Comparison of ENCODE assay signal across 23 mouse cellular contexts in genomic region chr16:77273306-77273705, GRCm38 (mm10).
A peak's percentile ranks its signal among the peaks of the same experiment; 100 is the strongest.
DNase-seq lines count a peak whose midpoint lies in the region; ATAC-seq and TF ChIP-seq lines count a peak whose summit lies in the region.
"Had no signal": no experiment of that assay in that cellular context is flagged by ENCODE, and none has a peak within 500 bp of the region (broad histone marks: within the 10 kb centered on the region; RNA-seq: fewer than 3 reads in every experiment).

No protein-coding gene starts in this region.

- H3K4me3 ChIP-seq in intestine, embryonic 14.5 days (ENCODE audit: low read depth, low read length) = no peak overlapping the region
- H3K4me3 ChIP-seq in intestine, embryonic 16.5 days (ENCODE audit: low read length) = no peak overlapping the region
- H3K4me3 ChIP-seq in limb, embryonic 11.5 days (ENCODE audit: low read depth, low read length) = no peak overlapping the region
- no peak overlapping the region for H3K4me3 ChIP-seq in limb, embryonic 10.5 days
- H3K4me3 ChIP-seq in limb, embryonic 14.5 days (replicated peaks; ENCODE audit: low read length) = no peak overlapping the region
- H3K4me3 ChIP-seq: embryonic facial prominence, embryonic 13.5 days; forebrain, embryonic 10.5 days; forebrain, embryonic 13.5 days; hindbrain, embryonic 13.5 days had no signal

- no peaks in the 10 kb centered on the region for H3K36me3 ChIP-seq in intestine, embryonic 14.5 days (ENCODE audit: control insufficient read depth, insufficient read depth, low read length)
- no peaks in the 10 kb centered on the region for H3K36me3 ChIP-seq in intestine, embryonic 16.5 days (ENCODE audit: control insufficient read depth, insufficient read depth, low read length)
- no peaks in the 10 kb centered on the region for H3K36me3 ChIP-seq in limb, embryonic 11.5 days (ENCODE audit: control insufficient read depth, insufficient read depth, low read length)
- H3K36me3 ChIP-seq in limb, embryonic 10.5 days = no peaks in the 10 kb centered on the region
- H3K36me3 ChIP-seq in limb, embryonic 14.5 days (ENCODE audit: control insufficient read depth, insufficient read depth, low read length) = no peaks in the 10 kb centered on the region
- H3K36me3 ChIP-seq: embryonic facial prominence, embryonic 13.5 days; forebrain, embryonic 10.5 days; hindbrain, embryonic 13.5 days had no signal

- 28% methylated on average over 3 of the region's 3 CpGs for WGBS in intestine, embryonic 14.5 days
- whole genome bisulfite sequencing in intestine, embryonic 16.5 days = 37% methylated on average over 3 of the region's 3 CpGs
- 70% methylated on average over 3 of the region's 3 CpGs for whole genome bisulfite sequencing in limb, embryonic 11.5 days
- 85% methylated on average over 3 of the region's 3 CpGs for WGBS in limb, embryonic 10.5 days
- 47% methylated on average over 3 of the region's 3 CpGs for WGBS in limb, embryonic 14.5 days

- H3K4me2 ChIP-seq in intestine, embryonic 14.5 days (ENCODE audit: low read length) = no peak overlapping the region
- no peak overlapping the region for H3K4me2 ChIP-seq in intestine, embryonic 16.5 days (ENCODE audit: low read depth, low read length)
- no peak overlapping the region for H3K4me2 ChIP-seq in limb, embryonic 11.5 days (ENCODE audit: low read depth, severe bottlenecking)
- H3K4me2 ChIP-seq in limb, embryonic 14.5 days (replicated peaks; ENCODE audit: low read depth, low read length, severe bottlenecking) = no peak overlapping the region
- H3K4me2 ChIP-seq: embryonic facial prominence, embryonic 13.5 days; forebrain, embryonic 13.5 days; heart, embryonic 11.5 days; hindbrain, embryonic 13.5 days had no signal

- 0 out of 2 replicates have a peak, but pooled peaks have one; percentile 47 for ATAC-seq in intestine, embryonic 14.5 days (replicated peaks; ENCODE audit: low FRiP score, low TSS enrichment, low read depth)
- no peak for ATAC-seq in intestine, embryonic 16.5 days
- ATAC-seq in limb, embryonic 11.5 days (ENCODE audit: insufficient number of reproducible peaks, low FRiP score, low TSS enrichment, low read depth) = peak; percentile 54; the same call in 1 of the 2 replicates
- peak; percentile 75 for ATAC-seq in limb, embryonic 14.5 days (ENCODE audit: low FRiP score, low read depth)
- ATAC-seq: forebrain, embryonic 13.5 days; forebrain, embryonic 16.5 days; hindbrain, embryonic 16.5 days had no signal

- TF ChIP-seq POLR2A in limb, embryonic 14.5 days (IDR thresholded peaks at IDR 0.05; ENCODE audit: borderline replicate concordance, extremely low read depth, insufficient read depth, insufficient read length) = no peak

- H3K4me1 ChIP-seq in intestine, embryonic 14.5 days (replicated peaks; ENCODE audit: control insufficient read depth, insufficient read depth, low read length) = no peaks in the 10 kb centered on the region
- no peaks in the 10 kb centered on the region for H3K4me1 ChIP-seq in intestine, embryonic 16.5 days (ENCODE audit: control insufficient read depth, insufficient read depth, low read length)
- H3K4me1 ChIP-seq in limb, embryonic 11.5 days (ENCODE audit: control insufficient read depth, insufficient read depth, low read length) = 0 out of 2 replicates have a peak, but pooled peaks cover 3% of the 10 kb centered on the region
- H3K4me1 ChIP-seq in limb, embryonic 10.5 days = peaks cover 10% of the 10 kb centered on the region
- H3K4me1 ChIP-seq in limb, embryonic 14.5 days (ENCODE audit: control insufficient read depth, insufficient read depth, low read length) = peaks cover 8% of the 10 kb centered on the region; the same call in 1 of the 2 replicates
- H3K4me1 ChIP-seq: forebrain, embryonic 10.5 days; forebrain, embryonic 13.5 days; hindbrain, embryonic 13.5 days had no signal

- H3K27ac ChIP-seq in intestine, embryonic 14.5 days (ENCODE audit: low read depth) = no peak overlapping the region
- no peak overlapping the region for H3K27ac ChIP-seq in intestine, embryonic 16.5 days (ENCODE audit: low read length)
- no peak overlapping the region for H3K27ac ChIP-seq in limb, embryonic 11.5 days (replicated peaks; ENCODE audit: low read depth, low read length)
- no peak overlapping the region for H3K27ac ChIP-seq in limb, embryonic 10.5 days
- no peak overlapping the region for H3K27ac ChIP-seq in limb, embryonic 14.5 days (replicated peaks; ENCODE audit: low read depth, low read length)
- H3K27ac ChIP-seq: embryonic facial prominence, embryonic 13.5 days; forebrain, embryonic 10.5 days; forebrain, embryonic 13.5 days; hindbrain, embryonic 13.5 days had no signal

- H3K27me3 ChIP-seq in intestine, embryonic 14.5 days (replicated peaks; ENCODE audit: control insufficient read depth, insufficient read depth, low read length) = no peaks in the 10 kb centered on the region
- no peaks in the 10 kb centered on the region for H3K27me3 ChIP-seq in intestine, embryonic 16.5 days (replicated peaks; ENCODE audit: control insufficient read depth, insufficient read depth, low read length)
- H3K27me3 ChIP-seq in limb, embryonic 11.5 days (ENCODE audit: control insufficient read depth, insufficient read depth, low read length) = no peaks in the 10 kb centered on the region
- no peaks in the 10 kb centered on the region for H3K27me3 ChIP-seq in limb, embryonic 10.5 days (ENCODE audit: low read depth, poor library complexity, severe bottlenecking)
- H3K27me3 ChIP-seq in limb, embryonic 14.5 days (ENCODE audit: control insufficient read depth, insufficient read depth, low read length) = no peaks in the 10 kb centered on the region
- H3K27me3 ChIP-seq: embryonic facial prominence, embryonic 13.5 days; forebrain, embryonic 13.5 days; hindbrain, embryonic 13.5 days had no signal

- H3K9ac ChIP-seq in intestine, embryonic 14.5 days (ENCODE audit: low read length) = no peak overlapping the region
- no peak overlapping the region for H3K9ac ChIP-seq in intestine, embryonic 16.5 days (ENCODE audit: low read depth, low read length)
- no peak overlapping the region for H3K9ac ChIP-seq in limb, embryonic 11.5 days (ENCODE audit: low read length)
- H3K9ac ChIP-seq in limb, embryonic 14.5 days (ENCODE audit: low read depth, low read length, severe bottlenecking) = no peak overlapping the region
- H3K9ac ChIP-seq: embryonic facial prominence, embryonic 13.5 days; forebrain, embryonic 13.5 days; hindbrain, embryonic 13.5 days had no signal

- DNase-seq in intestine, embryonic 14.5 days (ENCODE audit: low spot score) = no peak
- DNase-seq in limb, embryonic 11.5 days (ENCODE audit: low spot score) = no peak
- DNase-seq in limb, embryonic 10.5 days (ENCODE audit: low spot score) = no peak
- peak; percentile 26 for DNase-seq in NIH3T3 (ENCODE audit: low read depth)
- DNase-seq in limb, embryonic 14.5 days (ENCODE audit: low spot score) = peak; percentile 69
- no peak for DNase-seq in urinary bladder, postnatal 25 days (ENCODE audit: low spot score)
- no peak for DNase-seq in Muller cell, postnatal 12 days (ENCODE audit: inconsistent ontology term)
- DNase-seq: adrenal gland, adult 2 months; adrenal gland, postnatal 14 days; cerebellum, adult 11 months; cerebellum, adult 8-10 months; cerebellum, postnatal 10 days; cerebellum, postnatal 36 days; gastrocnemius, postnatal 10 days; gastrocnemius, postnatal 36 days had no signal

- no peaks in the 10 kb centered on the region for H3K9me3 ChIP-seq in intestine, embryonic 14.5 days (ENCODE audit: control insufficient read depth, low read length)
- H3K9me3 ChIP-seq in intestine, embryonic 16.5 days (ENCODE audit: control insufficient read depth, low read length) = no peaks in the 10 kb centered on the region
- no peaks in the 10 kb centered on the region for H3K9me3 ChIP-seq in limb, embryonic 11.5 days (ENCODE audit: control insufficient read depth, low read length)
- no peaks in the 10 kb centered on the region for H3K9me3 ChIP-seq in limb, embryonic 10.5 days (replicated peaks)
- H3K9me3 ChIP-seq in limb, embryonic 14.5 days (ENCODE audit: control insufficient read depth, low read length) = no peaks in the 10 kb centered on the region
- H3K9me3 ChIP-seq: embryonic facial prominence, embryonic 13.5 days; forebrain, embryonic 10.5 days; forebrain, embryonic 13.5 days; hindbrain, embryonic 13.5 days had no signal

Comparison
In these comparisons a context has a peak if more than half of its experiments do, and no peak if none do; other contexts are left out.
1. DNase-seq: peak in NIH3T3 (single experiment) and limb, embryonic 14.5 days (single experiment); none in intestine, embryonic 14.5 days (single experiment), limb, embryonic 11.5 days (single experiment), limb, embryonic 10.5 days (single experiment), urinary bladder, postnatal 25 days (single experiment) and Muller cell, postnatal 12 days (single experiment).